Mouse (Mus musculus) thymus, postnatal 10 days (tissue): ENCODE data around the gene Tst.

ENCODE experiments used
- DNase-seq, 2 experiments: peaks; one replicate each; pipeline ENCODE4 v3.0.0; 2021; ENCODE audit warnings: low spot score in 2 of 2

Gene Tst

GRCm38 (mm10) chr15:78405517-78406211 lies at the start of gene Tst:
Gene Tst, minus strand, starts transcription at chr15:78405907.
- DNase-seq, result peak; percentile 54 to 57

DNA sequence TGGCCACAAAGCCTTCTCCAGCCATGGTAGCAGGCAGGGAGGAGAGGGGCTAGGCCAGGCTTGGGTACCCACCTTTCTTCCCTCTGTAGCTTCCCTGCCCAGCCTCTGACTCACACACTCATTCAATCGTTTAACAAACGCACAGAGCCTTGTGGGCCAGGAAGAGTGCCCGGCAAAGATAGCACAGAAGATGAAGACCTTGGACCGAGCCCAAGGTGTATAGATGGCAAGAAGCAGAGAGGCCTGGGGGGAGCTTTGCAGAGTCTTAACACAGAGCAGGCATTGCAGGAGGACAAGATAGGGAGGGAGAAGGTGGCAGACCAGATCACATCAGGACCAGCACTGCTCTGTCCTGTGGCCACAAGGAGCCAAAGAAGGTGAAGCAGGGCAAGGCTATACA lies 49.5 kb upstream of the Tst start:
- DNase-seq, result no peak

GRCm38 (mm10) chr15:78452929-78453328 lies 47.2 kb upstream of the Tst start:
- DNase-seq, result no peak

- DNase-seq, result no peak
Measured at GRCm38 (mm10) chr15:78451201-78451600, 45.5 kb upstream of the Tst start.

GRCm38 (mm10) chr15:78450419-78450768 lies 44.7 kb upstream of the Tst start:
- DNase-seq, result no peak

DNA sequence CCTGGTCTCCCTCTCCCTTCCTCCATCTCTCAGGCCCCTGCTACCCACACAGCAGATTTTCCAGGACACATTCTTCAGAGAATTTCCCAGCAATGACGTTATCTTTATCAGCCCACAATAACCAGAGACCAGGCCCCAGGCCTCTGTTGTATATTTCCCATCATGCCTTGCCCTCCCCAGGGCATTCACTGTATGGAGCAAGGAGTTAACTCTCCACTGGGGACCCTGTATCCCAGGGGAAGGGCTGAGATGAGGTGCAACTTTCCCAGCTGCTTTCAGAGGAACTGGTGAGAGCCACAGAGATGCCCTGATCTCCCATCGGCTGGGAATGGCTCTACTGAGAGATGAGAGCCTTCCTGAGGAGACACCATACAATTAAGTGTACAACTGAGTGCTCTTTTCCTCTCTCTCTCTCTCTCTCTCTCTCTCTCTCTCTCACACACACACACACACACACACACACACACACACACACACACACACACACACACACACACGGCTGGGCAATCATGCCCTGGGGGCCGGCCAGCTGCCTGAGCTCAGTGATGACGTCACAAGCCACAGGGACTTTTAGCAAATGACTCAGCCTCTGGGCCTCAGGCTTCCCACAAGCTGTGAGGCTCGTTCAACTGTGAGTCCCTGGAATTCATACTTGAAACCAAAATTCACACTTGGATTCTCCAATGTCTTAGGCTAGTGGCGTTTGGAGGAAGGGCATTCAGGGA lies 44.1 kb upstream of the Tst start:
- DNase-seq, result no peak

DNA sequence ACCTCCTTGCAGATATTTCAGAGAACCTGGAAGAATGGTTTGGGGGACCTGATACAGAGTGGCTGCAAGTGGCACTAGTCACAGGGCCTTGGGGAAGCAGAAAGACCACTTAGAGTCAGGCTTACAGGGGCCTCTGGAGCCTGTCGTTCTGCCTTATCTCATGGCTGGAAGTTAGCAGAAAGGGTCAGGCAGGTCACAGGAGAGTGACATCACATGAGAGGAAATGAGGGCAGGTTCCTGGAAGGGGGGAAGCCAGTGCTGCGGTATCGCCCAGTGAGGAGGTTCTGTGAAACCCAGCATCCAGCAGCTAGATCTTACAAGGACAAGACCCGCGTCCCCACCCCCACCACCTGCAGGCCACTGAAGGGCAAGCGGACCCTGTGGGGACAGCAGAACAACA lies 43.4 kb upstream of the Tst start:
- DNase-seq, result no peak

GRCm38 (mm10) chr15:78447746-78448535 lies 42.2 kb upstream of the Tst start:
- DNase-seq, result peak; percentile 79 to 97

DNA sequence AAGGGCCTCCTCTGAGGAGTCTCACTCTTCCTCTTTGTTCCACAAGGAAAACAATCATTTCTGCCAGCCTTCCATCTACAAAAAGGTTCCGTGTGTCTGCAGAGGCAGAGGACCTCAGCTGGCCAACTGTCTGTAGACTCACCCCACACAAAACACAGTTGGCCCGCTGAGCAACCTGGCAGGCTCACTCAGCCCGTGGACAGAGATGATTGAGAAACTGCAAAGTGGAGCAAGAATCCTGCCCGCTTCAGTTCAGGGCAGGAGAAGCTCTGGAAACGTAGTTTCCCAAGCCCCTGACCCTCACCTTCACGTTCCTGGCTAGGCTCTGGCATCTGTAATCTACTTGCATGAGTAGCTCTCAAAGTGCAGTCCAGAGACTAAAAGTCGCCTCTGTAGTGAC lies 41.4 kb upstream of the Tst start:
- no peak for DNase-seq

DNA sequence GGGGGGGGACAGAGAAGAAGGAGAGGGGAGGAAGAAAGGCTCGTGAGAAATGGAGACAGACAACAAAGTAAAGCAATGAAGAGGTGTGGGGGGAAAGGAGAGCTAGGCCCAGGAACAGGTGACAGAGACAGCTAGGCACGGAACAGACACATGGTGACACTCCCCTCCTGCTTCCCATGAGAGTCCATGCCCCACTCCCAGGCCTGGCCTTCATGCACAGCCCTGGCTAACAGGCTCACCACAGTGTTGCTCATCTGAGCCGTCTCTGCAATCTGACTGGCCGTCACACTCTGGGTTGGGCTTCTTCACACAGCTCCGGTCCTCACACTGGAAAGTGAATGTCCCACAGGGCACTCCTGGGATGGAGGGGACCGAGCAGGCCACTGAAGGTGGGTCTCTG lies 38.1 kb upstream of the Tst start:
- no peak for DNase-seq

DNA sequence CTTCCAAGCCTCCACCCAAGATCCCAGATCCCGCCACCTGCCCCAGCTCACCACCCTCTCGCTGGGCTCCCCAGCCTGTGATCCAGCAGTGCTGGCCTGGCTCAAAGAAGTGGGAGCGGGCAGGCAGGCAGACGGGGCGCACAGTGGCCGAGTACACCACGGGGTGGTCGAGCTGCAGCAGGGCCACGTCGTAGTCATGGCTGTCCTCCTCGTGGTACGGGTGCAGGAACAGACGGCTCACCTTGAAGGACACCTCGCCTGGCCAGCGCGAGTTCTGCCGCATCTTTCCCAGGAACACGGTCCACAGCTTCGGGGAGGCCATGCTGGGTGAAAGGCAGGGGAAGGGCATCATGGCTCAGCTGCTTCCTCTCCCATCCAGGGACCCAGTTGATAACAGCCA lies 36.5 kb upstream of the Tst start:
- DNase-seq, result no peak

- DNase-seq, result no peak
Measured at GRCm38 (mm10) chr15:78438973-78439372, 33.3 kb upstream of the Tst start.

GRCm38 (mm10) chr15:78438505-78438904 lies 32.8 kb upstream of the Tst start:
- no peak for DNase-seq

- DNase-seq, result no peak
Measured at GRCm38 (mm10) chr15:78438018-78438394, 32.3 kb upstream of the Tst start.

DNA sequence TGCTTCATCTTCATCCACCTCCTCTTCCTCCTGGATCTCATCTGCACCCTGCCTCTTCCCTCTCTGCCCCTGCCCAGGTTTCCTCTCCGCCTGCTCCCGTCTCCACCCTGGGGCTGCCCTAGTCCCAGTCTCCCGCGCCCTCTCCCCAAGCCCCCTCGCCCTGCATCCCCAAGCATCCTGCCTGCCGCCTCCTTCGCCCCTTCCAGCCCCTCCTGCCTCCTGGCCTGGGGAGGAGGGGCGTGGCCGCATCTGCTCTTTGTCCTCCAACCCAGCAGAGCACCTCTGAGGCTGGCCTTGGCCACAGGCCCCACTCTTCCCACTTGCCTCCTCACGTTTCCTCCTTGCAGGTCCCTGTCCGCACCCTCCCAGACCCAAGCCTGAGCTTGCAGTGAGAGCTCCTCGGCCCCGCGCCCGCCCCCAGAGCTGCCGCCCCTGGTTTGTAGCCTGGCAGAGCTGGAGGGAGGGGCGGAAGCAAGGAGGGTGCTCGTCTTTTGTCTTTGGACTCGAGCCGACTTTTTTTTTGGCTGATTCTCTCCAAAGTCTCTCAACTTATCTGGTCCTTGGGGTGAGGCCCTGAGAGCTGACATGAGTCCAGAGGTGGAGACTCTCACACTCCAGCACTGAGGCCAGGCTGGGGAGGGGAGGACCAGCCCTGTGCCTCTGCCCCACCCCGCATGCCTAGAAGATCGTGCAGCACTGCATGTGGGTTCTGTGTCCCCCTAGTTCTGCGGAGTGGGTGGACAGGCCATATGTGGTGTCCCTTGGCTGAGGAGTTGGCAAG lies 31.7 kb upstream of the Tst start:
- no peak for DNase-seq

DNA sequence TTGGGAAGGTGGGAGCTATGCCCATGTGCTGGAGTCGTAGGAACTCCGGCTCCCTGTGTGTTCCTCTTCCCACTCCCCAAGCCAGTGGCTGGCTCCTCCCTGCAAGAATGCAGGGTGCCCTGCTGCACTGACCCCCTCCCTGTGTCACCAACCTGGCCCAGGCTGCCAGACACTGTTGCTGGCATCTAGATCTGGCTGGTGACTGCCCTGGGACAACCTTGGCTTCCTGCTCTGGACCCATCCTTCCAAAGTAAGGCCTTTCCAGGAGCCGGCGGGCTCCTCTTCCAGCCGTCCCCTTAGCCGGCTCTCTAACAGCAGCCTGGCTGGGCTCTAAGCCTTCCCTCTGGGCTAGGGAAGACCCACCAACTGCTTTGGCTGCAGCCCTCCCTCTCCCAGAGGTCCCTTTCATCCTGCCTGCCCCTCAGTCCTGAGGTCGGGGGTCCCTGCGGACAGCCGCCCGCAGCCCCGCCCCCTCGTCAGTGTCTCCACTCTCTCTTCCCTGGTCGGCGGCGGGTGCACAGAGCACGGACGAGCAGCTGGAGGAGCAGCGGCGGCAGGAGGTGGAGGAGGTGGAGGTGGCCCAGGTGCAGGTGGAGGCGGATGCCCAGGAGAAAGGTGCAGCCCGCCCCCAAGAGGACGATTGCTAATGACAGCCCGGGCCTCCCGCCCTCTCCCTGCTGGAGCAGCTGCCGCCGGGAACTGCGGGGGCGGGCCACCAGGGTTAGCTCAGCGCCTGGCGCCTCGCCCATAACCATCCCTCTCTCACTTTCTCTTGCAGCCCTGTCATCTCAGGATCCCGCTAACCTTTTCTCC lies 30.9 kb upstream of the Tst start:
- peak in 1 of 2 experiments; percentile 30 for DNase-seq

DNA sequence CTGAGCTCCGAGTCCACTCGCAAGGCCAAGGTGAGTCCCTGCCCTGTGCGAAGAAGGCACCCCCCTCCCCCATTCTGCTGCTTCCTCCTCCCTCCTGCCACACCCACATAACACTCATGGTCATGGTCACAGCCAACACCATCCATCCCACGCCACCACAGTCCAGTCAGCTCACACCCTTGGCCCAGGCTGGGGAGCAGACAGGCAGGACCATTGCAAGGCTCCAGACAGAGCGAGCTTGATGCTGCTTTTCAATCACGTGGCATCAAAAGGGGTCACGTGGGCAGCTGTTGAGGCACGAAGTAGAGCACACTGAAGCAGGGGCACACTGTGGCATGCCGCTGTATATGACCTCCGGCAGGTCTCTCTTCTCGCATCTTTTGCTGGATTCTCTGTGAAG lies 30.0 kb upstream of the Tst start:
- DNase-seq, result no peak

- DNase-seq, result peak; percentile 44 to 67
Measured at GRCm38 (mm10) chr15:78434896-78435520, 29.3 kb upstream of the Tst start.

DNA sequence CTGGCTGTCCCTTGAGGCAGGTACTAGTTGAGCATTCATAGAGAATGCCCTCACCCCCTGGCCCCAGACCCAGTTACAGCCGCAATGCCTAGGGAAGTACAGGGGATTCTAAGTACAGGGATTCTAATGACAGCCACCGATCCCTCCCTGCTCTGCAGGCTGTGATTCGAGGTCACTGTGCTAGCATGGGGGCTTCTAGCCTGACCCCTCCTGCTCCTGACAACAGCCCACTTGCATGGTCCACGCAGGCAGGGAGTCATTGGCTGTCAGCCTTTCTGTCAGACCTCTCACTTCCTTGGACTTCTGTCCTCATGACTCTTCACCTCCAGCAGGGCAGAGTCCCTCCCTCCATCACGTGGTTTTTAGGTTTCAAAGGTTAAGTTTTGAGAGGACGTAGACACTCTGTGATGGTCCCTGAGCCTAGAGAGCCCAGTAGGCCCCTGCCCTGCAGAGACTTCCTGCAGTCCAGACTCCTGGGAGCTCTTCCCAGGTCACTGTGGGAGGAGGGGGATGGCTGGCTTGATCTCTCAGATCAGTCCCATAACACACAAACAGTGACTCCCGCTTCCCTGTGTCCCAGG lies 25.9 kb upstream of the Tst start:
- DNase-seq, result no peak

GRCm38 (mm10) chr15:78430874-78431273 lies 25.2 kb upstream of the Tst start:
- DNase-seq, result no peak
